Mouse (Mus musculus): ENCODE measurements around the gene Gm44511. TPM values are rescaled to one million over a fixed set of nuclear protein-coding genes. Genes with fewer than 3 reads are reported as not detected.
"Not testable (repeated sequence)": the region's sequence is repeated elsewhere in the genome, so short reads cannot be mapped to it uniquely, and the experiment has no call there.

The Gm44511 gene
- polyA plus RNA-seq, 1 experiment from 2014 or later, result not detected

GRCm38 (mm10) chr6:128789115-128789514 lies 37.0 kb downstream of the Gm44511 start, which contains the start of gene Klrb1c:
TSS of gene Klrb1c (minus strand) at chr6:128789215.
- 85% methylated on average over 2 of the region's 2 CpGs for WGBS
- no peak within 1 kb of the TSS for H3K4me3 ChIP-seq (ENCODE audit: low read depth, low read length)
- no peak for ATAC-seq (ENCODE audit: insufficient number of reproducible peaks, insufficient read depth, low FRiP score, low read depth)
- H3K9me3 ChIP-seq (ENCODE audit: control insufficient read depth, low read depth, low read length), result no peaks in the 10 kb centered on the region
- no peaks in the 10 kb centered on the region for H3K36me3 ChIP-seq (ENCODE audit: control insufficient read depth, insufficient read depth, low read length)
- H3K9ac ChIP-seq (replicated peaks; ENCODE audit: low read depth, low read length), result no peak within 1 kb of the TSS
- H3K27ac ChIP-seq (ENCODE audit: low read length), result no peak within 1 kb of the TSS
- no peaks in the 10 kb centered on the region for H3K4me1 ChIP-seq (ENCODE audit: control insufficient read depth, insufficient read depth, low read length)
- H3K4me2 ChIP-seq (replicated peaks; ENCODE audit: low read depth, low read length), result no peak within 1 kb of the TSS
- no peaks in the 10 kb centered on the region for H3K27me3 ChIP-seq (ENCODE audit: control insufficient read depth, insufficient read depth, low read length)

- ATAC-seq (ENCODE audit: insufficient number of reproducible peaks, insufficient read depth, low FRiP score, low read depth), result no peak
- Histone ChIP-seq H3K36me3 (ENCODE audit: control insufficient read depth, insufficient read depth, low read length) (no peaks in the 10 kb centered on the region), H3K4me2 (replicated peaks; ENCODE audit: low read depth, low read length) (no peak overlapping the region), H3K9ac (replicated peaks; ENCODE audit: low read depth, low read length) (no peak overlapping the region), H3K4me3 (ENCODE audit: low read depth, low read length) (no peak overlapping the region), H3K4me1 (ENCODE audit: control insufficient read depth, insufficient read depth, low read length) (no peaks in the 10 kb centered on the region), H3K9me3 (ENCODE audit: control insufficient read depth, low read depth, low read length) (no peaks in the 10 kb centered on the region), H3K27me3 (ENCODE audit: control insufficient read depth, insufficient read depth, low read length) (no peaks in the 10 kb centered on the region), H3K27ac (ENCODE audit: low read length) (no peak overlapping the region)
- WGBS, result 91% methylated on average over 1 of the region's 1 CpGs
Measured at GRCm38 (mm10) chr6:128788517-128788916, 37.6 kb downstream of the Gm44511 start.

DNA sequence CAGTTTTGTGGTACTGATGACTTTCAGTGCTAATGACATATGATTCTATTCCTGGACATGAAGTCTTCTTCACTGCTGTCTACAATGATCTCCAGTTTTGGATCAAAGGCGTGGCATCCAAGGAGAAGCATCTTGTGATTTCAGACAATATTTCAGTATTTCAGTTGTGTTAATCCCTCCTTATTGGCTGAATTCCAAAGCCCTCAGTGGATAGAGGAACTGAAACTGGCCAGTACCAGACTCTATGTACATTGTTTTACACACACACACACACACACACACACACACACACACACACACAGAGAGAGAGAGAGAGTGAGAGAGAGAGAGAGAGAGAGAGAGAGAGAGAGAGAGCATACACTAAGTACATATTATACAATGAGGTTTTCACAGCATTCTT lies 39.7 kb downstream of the Gm44511 start:
- not testable (repeated sequence) for H3K9me3 ChIP-seq (ENCODE audit: control insufficient read depth, low read depth, low read length); H3K27ac ChIP-seq (ENCODE audit: low read length)

DNA sequence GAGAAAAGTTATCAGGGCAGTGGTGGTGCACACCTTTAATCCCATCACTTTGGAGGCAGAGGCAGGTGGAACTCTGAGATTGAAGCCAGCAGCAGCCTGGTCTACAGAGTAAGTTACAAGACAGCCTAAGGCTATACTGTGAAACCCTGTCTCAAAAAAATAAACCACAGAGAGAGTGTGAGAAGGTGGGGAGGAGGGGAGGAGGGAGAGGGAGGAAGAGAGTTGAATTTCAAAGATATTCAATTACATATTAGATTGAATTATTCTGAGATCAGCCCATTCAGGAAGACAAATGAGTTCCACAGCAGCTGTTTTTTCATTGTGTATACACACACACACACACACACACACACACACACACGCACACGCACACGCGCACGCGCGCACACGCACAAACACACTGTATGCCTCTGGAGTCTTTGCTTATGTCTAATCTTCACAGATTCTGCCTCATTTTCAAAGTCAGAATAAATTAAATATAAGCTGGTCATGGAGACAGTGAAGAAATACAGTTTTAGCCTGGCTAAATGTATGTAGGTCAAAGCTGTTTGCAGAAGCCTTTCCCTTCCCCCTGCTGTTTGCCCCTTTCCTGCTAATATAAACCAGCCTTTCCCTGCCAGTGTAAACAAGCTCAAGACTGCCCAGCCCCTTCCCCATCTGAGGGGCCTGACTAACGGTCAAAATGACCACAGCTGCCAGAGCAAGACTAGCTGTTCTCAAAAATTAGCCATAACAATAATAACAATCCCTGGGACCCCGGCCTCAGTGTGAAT lies 56.4 kb downstream of the Gm44511 start:
- peak overlapping the region; percentile 67 for H3K27ac ChIP-seq (ENCODE audit: low read length)
- no peaks in the 10 kb centered on the region for H3K4me1 ChIP-seq (ENCODE audit: control insufficient read depth, insufficient read depth, low read length)
- H3K4me2 ChIP-seq (replicated peaks; ENCODE audit: low read depth, low read length), result 0 out of 2 replicates have a peak overlapping the region, but pooled peaks have one; percentile 0

More for the DNA sequence above, 39.7 kb downstream of the Gm44511 start:
- H3K9ac ChIP-seq (replicated peaks; ENCODE audit: low read depth, low read length); H3K4me2 ChIP-seq (replicated peaks; ENCODE audit: low read depth, low read length); H3K4me3 ChIP-seq (ENCODE audit: low read depth, low read length); H3K4me1 ChIP-seq (ENCODE audit: control insufficient read depth, insufficient read depth, low read length); H3K36me3 ChIP-seq (ENCODE audit: control insufficient read depth, insufficient read depth, low read length); H3K27me3 ChIP-seq (ENCODE audit: control insufficient read depth, insufficient read depth, low read length); ATAC-seq (ENCODE audit: insufficient number of reproducible peaks, insufficient read depth, low FRiP score, low read depth): not testable (repeated sequence)
- WGBS, result 78% methylated on average over 1 of the region's 1 CpGs

GRCm38 (mm10) chr6:128768047-128768446 lies 58.1 kb downstream of the Gm44511 start:
- H3K36me3 ChIP-seq (ENCODE audit: control insufficient read depth, insufficient read depth, low read length), result no peaks in the 10 kb centered on the region
- H3K4me2 ChIP-seq (replicated peaks; ENCODE audit: low read depth, low read length), result no peak overlapping the region
- no peaks in the 10 kb centered on the region for H3K9me3 ChIP-seq (ENCODE audit: control insufficient read depth, low read depth, low read length)
- no peaks in the 10 kb centered on the region for H3K27me3 ChIP-seq (ENCODE audit: control insufficient read depth, insufficient read depth, low read length)
- no peak overlapping the region for H3K9ac ChIP-seq (replicated peaks; ENCODE audit: low read depth, low read length)
- 81% methylated on average over 4 of the region's 4 CpGs for WGBS
- H3K4me3 ChIP-seq (ENCODE audit: low read depth, low read length), result no peak overlapping the region
- ATAC-seq (ENCODE audit: insufficient number of reproducible peaks, insufficient read depth, low FRiP score, low read depth), result no peak
- H3K27ac ChIP-seq (ENCODE audit: low read length), result no peak overlapping the region
- no peaks in the 10 kb centered on the region for H3K4me1 ChIP-seq (ENCODE audit: control insufficient read depth, insufficient read depth, low read length)

More for the DNA sequence above, 56.4 kb downstream of the Gm44511 start:
- no peak overlapping the region for H3K4me3 ChIP-seq (ENCODE audit: low read depth, low read length)
- no peaks in the 10 kb centered on the region for H3K36me3 ChIP-seq (ENCODE audit: control insufficient read depth, insufficient read depth, low read length)
- H3K27me3 ChIP-seq (ENCODE audit: control insufficient read depth, insufficient read depth, low read length), result no peaks in the 10 kb centered on the region
- peaks cover 4% of the 10 kb centered on the region; the same call in 1 of the 2 replicates for H3K9me3 ChIP-seq (ENCODE audit: control insufficient read depth, low read depth, low read length)
- WGBS, result 41% methylated on average over 10 of the region's 10 CpGs
- H3K9ac ChIP-seq (replicated peaks; ENCODE audit: low read depth, low read length), result no peak overlapping the region
- ATAC-seq (ENCODE audit: insufficient number of reproducible peaks, insufficient read depth, low FRiP score, low read depth), result peak; percentile 66

DNA sequence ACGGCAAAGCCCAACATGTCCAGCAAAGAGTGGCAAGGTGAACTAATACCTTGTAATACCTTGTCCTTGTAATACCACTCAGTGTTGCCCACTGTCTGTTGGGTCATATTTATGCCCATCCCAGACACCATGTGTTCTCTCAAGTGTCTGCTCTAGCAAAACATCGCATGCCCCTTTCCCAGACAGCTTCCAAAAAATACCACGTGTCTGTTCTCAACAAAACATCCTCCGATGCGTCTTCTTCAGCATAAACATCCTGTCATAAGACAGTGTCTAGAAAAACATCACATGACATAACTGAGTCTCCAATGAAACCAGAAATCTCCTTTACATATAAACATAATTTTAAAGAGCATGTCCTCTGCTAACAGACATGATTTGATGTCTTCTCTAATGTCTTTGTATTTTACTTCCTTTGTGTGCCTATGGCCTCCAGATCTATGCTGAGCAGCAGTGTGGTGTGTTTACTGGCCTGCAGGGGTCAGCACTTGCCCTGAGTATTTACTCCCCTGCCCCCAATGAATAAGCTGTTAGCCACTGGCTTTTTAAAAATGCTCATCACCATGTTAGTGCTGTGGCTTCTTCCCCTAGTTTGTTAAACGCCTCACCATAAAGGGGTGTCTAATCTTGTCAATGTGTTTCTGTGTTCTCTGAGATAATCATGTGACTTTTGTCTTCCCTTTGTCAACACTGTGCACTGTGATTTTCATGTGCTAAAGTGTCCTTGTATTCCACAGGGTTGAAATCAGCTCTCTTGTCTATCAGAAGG lies 59.4 kb downstream of the Gm44511 start:
- not testable (repeated sequence) for H3K9ac ChIP-seq (replicated peaks; ENCODE audit: low read depth, low read length)

DNA sequence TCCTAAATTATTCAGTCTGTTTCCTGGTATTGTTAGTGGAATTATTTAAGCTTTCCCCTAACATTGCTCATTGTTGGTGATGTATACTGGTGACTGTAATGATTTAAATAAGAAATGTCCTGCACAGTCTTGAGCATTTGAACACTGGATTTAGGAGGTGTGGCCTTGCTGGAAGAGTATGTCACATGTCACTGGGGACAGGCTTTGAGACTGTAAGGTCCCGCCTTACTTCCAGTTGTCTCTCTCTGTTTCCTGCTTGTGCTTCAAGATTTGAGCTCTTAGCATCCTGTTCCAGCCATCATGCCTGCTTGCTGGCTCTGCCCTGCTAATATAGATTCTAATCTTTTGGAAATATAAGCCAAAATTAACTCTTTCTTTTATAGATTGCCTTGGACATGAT lies 60.9 kb downstream of the Gm44511 start:
- WGBS, result 83% methylated on average over 1 of the region's 1 CpGs
- Histone ChIP-seq H3K9me3 (ENCODE audit: control insufficient read depth, low read depth, low read length) (no peaks in the 10 kb centered on the region), H3K4me3 (ENCODE audit: low read depth, low read length) (no peak overlapping the region), H3K9ac (replicated peaks; ENCODE audit: low read depth, low read length) (no peak overlapping the region), H3K4me1 (ENCODE audit: control insufficient read depth, insufficient read depth, low read length) (no peaks in the 10 kb centered on the region), H3K4me2 (replicated peaks; ENCODE audit: low read depth, low read length) (no peak overlapping the region), H3K27me3 (ENCODE audit: control insufficient read depth, insufficient read depth, low read length) (no peaks in the 10 kb centered on the region), H3K36me3 (ENCODE audit: control insufficient read depth, insufficient read depth, low read length) (no peaks in the 10 kb centered on the region), H3K27ac (ENCODE audit: low read length) (no peak overlapping the region)
- no peak for ATAC-seq (ENCODE audit: insufficient number of reproducible peaks, insufficient read depth, low FRiP score, low read depth)

More for the DNA sequence above, 59.4 kb downstream of the Gm44511 start:
- H3K27me3 ChIP-seq (ENCODE audit: control insufficient read depth, insufficient read depth, low read length); H3K36me3 ChIP-seq (ENCODE audit: control insufficient read depth, insufficient read depth, low read length); H3K27ac ChIP-seq (ENCODE audit: low read length); H3K4me3 ChIP-seq (ENCODE audit: low read depth, low read length); ATAC-seq (ENCODE audit: insufficient number of reproducible peaks, insufficient read depth, low FRiP score, low read depth); H3K4me1 ChIP-seq (ENCODE audit: control insufficient read depth, insufficient read depth, low read length); H3K9me3 ChIP-seq (ENCODE audit: control insufficient read depth, low read depth, low read length); H3K4me2 ChIP-seq (replicated peaks; ENCODE audit: low read depth, low read length): not testable (repeated sequence)
- 46% methylated on average over 6 of the region's 6 CpGs for whole genome bisulfite sequencing

DNA sequence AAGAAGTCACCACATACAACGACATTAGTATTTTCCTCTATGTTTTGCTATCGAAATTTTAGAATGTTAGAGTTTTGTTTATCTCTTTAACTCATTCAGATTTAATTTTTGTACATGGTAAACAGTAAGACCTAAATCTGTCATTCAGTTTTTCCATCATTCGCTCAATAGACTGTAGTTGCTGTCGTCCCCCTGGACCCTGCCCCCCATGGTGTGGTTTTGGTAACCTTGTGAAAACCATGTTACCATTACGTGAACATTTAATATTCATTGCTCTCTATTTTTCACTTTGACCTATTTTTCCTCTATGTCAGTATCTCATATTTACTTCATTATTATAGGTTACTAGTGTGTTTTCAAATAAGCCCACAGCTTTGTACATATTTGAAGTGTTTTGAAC lies 61.5 kb downstream of the Gm44511 start:
- Histone ChIP-seq H3K4me3 (ENCODE audit: low read depth, low read length) (peak overlapping the region; percentile 54), H3K4me1 (ENCODE audit: control insufficient read depth, insufficient read depth, low read length) (no peaks in the 10 kb centered on the region), H3K27me3 (ENCODE audit: control insufficient read depth, insufficient read depth, low read length) (no peaks in the 10 kb centered on the region), H3K9ac (replicated peaks; ENCODE audit: low read depth, low read length) (no peak overlapping the region), H3K4me2 (replicated peaks; ENCODE audit: low read depth, low read length) (peak overlapping the region; percentile 19), H3K27ac (ENCODE audit: low read length) (no peak overlapping the region), H3K9me3 (ENCODE audit: control insufficient read depth, low read depth, low read length) (no peaks in the 10 kb centered on the region), H3K36me3 (ENCODE audit: control insufficient read depth, insufficient read depth, low read length) (no peaks in the 10 kb centered on the region)
- WGBS, result 22% methylated on average over 5 of the region's 5 CpGs
- ATAC-seq (ENCODE audit: insufficient number of reproducible peaks, insufficient read depth, low FRiP score, low read depth), result no peak
